In genomic region chr5:100037965-100038713, GRCm38 (mm10) we compare ENCODE assay signal across 8 mouse cellular contexts. TPM values are rescaled to one million over a fixed set of nuclear protein-coding genes. Genes with fewer than 3 reads are reported as not detected.
DNase-seq lines count a peak whose midpoint lies in the region; ATAC-seq lines count a peak whose summit lies in the region.

No protein-coding gene starts in this region.

- no peaks in the 10 kb centered on the region for H3K9me3 ChIP-seq in hindbrain, embryonic 13.5 days

- WGBS in hindbrain, embryonic 13.5 days, result under 1% methylated on average over 39 of the region's 45 CpGs

- ATAC-seq in hindbrain, embryonic 13.5 days (ENCODE audit: low FRiP score), result peak; percentile 12; the same call in 1 of the 2 replicates

- peaks cover 31% of the 10 kb centered on the region for H3K36me3 ChIP-seq in hindbrain, embryonic 13.5 days

- H3K4me1 ChIP-seq in hindbrain, embryonic 13.5 days (replicated peaks), result peaks cover 48% of the 10 kb centered on the region

- H3K4me2 ChIP-seq in hindbrain, embryonic 13.5 days, result peak overlapping the region; percentile 98

- peak overlapping the region; percentile 100 for H3K27ac ChIP-seq in hindbrain, embryonic 13.5 days

- H3K27me3 ChIP-seq in hindbrain, embryonic 13.5 days, result no peaks in the 10 kb centered on the region

- DNase-seq in Muller cell, postnatal 12 days (ENCODE audit: inconsistent ontology term), result peak; percentile 93
- DNase-seq in cerebellum, adult 9-11 months, result peak; percentile 89
- peak; percentile 81 to 85 for DNase-seq in frontal cortex, postnatal 10 days (ENCODE audit: low spot score in 2 of 2)
- DNase-seq in layer of hippocampus, postnatal 25 days (ENCODE audit: extremely low spot score in 1 of 2, low spot score in 1 of 2), result peak; percentile 85 to 92
- peak; percentile 94 for DNase-seq in lung, postnatal 14 days
- peak; percentile 91 for DNase-seq in ovary, postnatal 36 days (ENCODE audit: low spot score)
- peak; percentile 94 for DNase-seq in thymus, postnatal 25 days

- peak overlapping the region; percentile 99 for H3K9ac ChIP-seq in hindbrain, embryonic 13.5 days

- peak overlapping the region; percentile 89 for H3K4me3 ChIP-seq in hindbrain, embryonic 13.5 days

RNA-seq across cellular contexts. Expression of gene Hnrnpdl, which starts 1.3 kb away (rescaled TPM):
- polyA plus RNA-seq in hindbrain, embryonic 13.5 days (2015; fragmentation: Nextera tagmentation; extraction: Ambion mirVana), result 231 and 237 TPM in 2 replicates
- total RNA-seq in layer of hippocampus, postnatal 25 days (2021), result 100 to 1,000 TPM; 161 to 197 TPM

RNA-seq across cellular contexts. Expression of gene Enoph1, which starts 1.6 kb away (rescaled TPM):
- 39.5 and 42.4 TPM in 2 replicates for polyA plus RNA-seq in hindbrain, embryonic 13.5 days (2015; fragmentation: Nextera tagmentation; extraction: Ambion mirVana)
- total RNA-seq in layer of hippocampus, postnatal 25 days (2021), result 10 to 100 TPM; 50.2 to 54.9 TPM

RNA-seq across cellular contexts. Expression of gene 4930524J08Rik, which starts 59.3 kb away (rescaled TPM):
- 3.9 and 4.0 TPM in 2 replicates for polyA plus RNA-seq in hindbrain, embryonic 13.5 days (2015; fragmentation: Nextera tagmentation; extraction: Ambion mirVana)
- total RNA-seq in layer of hippocampus, postnatal 25 days (2021), result 1 to 10 TPM; 1.6 to 2.1 TPM

RNA-seq across cellular contexts. Expression of gene Hnrnpd, which starts 59.4 kb away (rescaled TPM):
- polyA plus RNA-seq in hindbrain, embryonic 13.5 days (2015; fragmentation: Nextera tagmentation; extraction: Ambion mirVana), result 143 and 182 TPM in 2 replicates
- total RNA-seq in layer of hippocampus, postnatal 25 days (2021), result 100 to 1,000 TPM; 179 to 219 TPM

Comparison
In these comparisons a context has a peak if more than half of its experiments do, and no peak if none do; other contexts are left out.
1. Peak in every context shown above with its lines: DNase-seq, ATAC-seq, H3K4me3 ChIP-seq and H3K27ac ChIP-seq.